Mouse (Mus musculus) neural tube, embryonic 11.5 days (tissue): Measurements from ENCODE around the gene Esyt1. TPM values are rescaled to one million over a fixed set of nuclear protein-coding genes. Genes with fewer than 3 reads are reported as not detected.
"Not testable (repeated sequence)": the region's sequence is repeated elsewhere in the genome, so short reads cannot be mapped to it uniquely, and the experiment has no call there.

Experiments
- ATAC-seq: fragments of 200-750 bp; cut with Nextera tagmentation; 2 replicates; pipeline ENCODE4 v1.8.0; 2017; ENCODE audit warnings: moderate number of reproducible peaks, mild to moderate bottlenecking, moderate TSS enrichment, moderate library complexity; ENCODE audit not compliant: insufficient read depth, low FRiP score, low TSS enrichment
- DNase-seq: peaks from one replicate; pipeline ENCODE4 v3.0.0-alpha.2; 2015; ENCODE audit warnings: low spot score
- H3K27ac ChIP-seq: fragments of 300-500 bp; sonication (generic); 2 replicates; pipeline ENCODE4 v1.5.1; 2014; ENCODE audit warnings: low read depth, mild to moderate bottlenecking, low read length
- H3K27me3 ChIP-seq: fragments of 300-500 bp; sonication (generic); 2 replicates; pipeline ENCODE4 v1.6.1; 2014; ENCODE audit warnings: mild to moderate bottlenecking, low read length, mixed read lengths; ENCODE audit not compliant: control insufficient read depth, insufficient read depth
- H3K36me3 ChIP-seq: fragments of 300-500 bp; sonication (generic); 2 replicates; pipeline ENCODE4 v1.6.1; 2014; ENCODE audit warnings: mild to moderate bottlenecking, low read length, moderate library complexity, mixed read lengths; ENCODE audit not compliant: control insufficient read depth, insufficient read depth
- H3K4me1 ChIP-seq: fragments of 300-500 bp; sonication (generic); 2 replicates; pipeline ENCODE4 v1.6.1; 2014; ENCODE audit warnings: low read length, mixed read lengths; ENCODE audit not compliant: control insufficient read depth, insufficient read depth
- H3K4me2 ChIP-seq: fragments of 300-500 bp; sonication (generic); 2 replicates; pipeline ENCODE4 v1.6.1; 2014; ENCODE audit warnings: low read depth, mild to moderate bottlenecking, moderate library complexity
- H3K4me3 ChIP-seq: fragments of 300-500 bp; sonication (generic); 2 replicates; pipeline ENCODE4 v1.5.1; 2014; ENCODE audit warnings: low read depth, low read length
- H3K9ac ChIP-seq: fragments of 300-500 bp; sonication (generic); 2 replicates; pipeline ENCODE4 v1.6.1; 2014; ENCODE audit warnings: mild to moderate bottlenecking, low read length
- H3K9me3 ChIP-seq: fragments of 300-500 bp; sonication (generic); 2 replicates; pipeline ENCODE4 v1.6.1; 2016; ENCODE audit warnings: low read length; ENCODE audit not compliant: control insufficient read depth
- WGBS: fragments of 180-500 bp; shearing (Covaris S2); extraction: QIAGEN DNeasy Blood & Tissue Kit; methylation state at CpG from one replicate; pipeline ENCODE4 v1.1.7; 2014; 5-methylcytosine and 5-hydroxymethylcytosine counted together
- polyA plus RNA-seq: library from polyadenylated mRNA; unstranded; fragments of >200 nt; fragmentation: Nextera tagmentation; extraction: Ambion mirVana; gene quantifications from 2 replicates; pipeline ENCODE4 v1.2.1, GENCODE M21; 2014

Esyt1 gene
- polyA plus RNA-seq, 1 experiment from 2014 or later = 34.1 TPM

- DNase-seq (no peak), ATAC-seq (no peak)
- WGBS = 40% methylated on average over 6 of the region's 6 CpGs
- Histone ChIP-seq H3K27ac (no peak overlapping the region), H3K36me3 (no peaks in the 10 kb centered on the region; the same call in 1 of the 2 replicates), H3K4me1 (peaks cover 18% of the 10 kb centered on the region; the same call in 1 of the 2 replicates), H3K9me3 (no peaks in the 10 kb centered on the region), H3K9ac (no peak overlapping the region), H3K4me3 (no peak overlapping the region), H3K4me2 (peak overlapping the region; percentile 6; the same call in 1 of the 2 replicates), H3K27me3 (no peaks in the 10 kb centered on the region)
These were observed 29.1 kb downstream of the Esyt1 start for GRCm38 (mm10) chr10:128496509-128497077.

GRCm38 (mm10) chr10:128495903-128496302 is 29.8 kb downstream of the Esyt1 start:
- peaks cover 4% of the 10 kb centered on the region for H3K36me3 ChIP-seq
- peaks cover 20% of the 10 kb centered on the region; the same call in 1 of the 2 replicates for H3K4me1 ChIP-seq
- no peaks in the 10 kb centered on the region for H3K27me3 ChIP-seq
- ATAC-seq (no peak), DNase-seq (no peak)
- H3K27ac ChIP-seq = no peak overlapping the region
- no peak overlapping the region for H3K9ac ChIP-seq
- no peaks in the 10 kb centered on the region for H3K9me3 ChIP-seq
- no peak overlapping the region for H3K4me3 ChIP-seq
- no peak overlapping the region for H3K4me2 ChIP-seq
- 76% methylated on average over 4 of the region's 4 CpGs for WGBS

GRCm38 (mm10) chr10:128495270-128495669 is 30.4 kb downstream of the Esyt1 start:
- Histone ChIP-seq H3K4me3 (peak overlapping the region; percentile 88; the same call in 1 of the 2 replicates), H3K27me3 (no peaks in the 10 kb centered on the region), H3K4me1 (peaks cover 20% of the 10 kb centered on the region; the same call in 1 of the 2 replicates), H3K27ac (no peak overlapping the region), H3K9me3 (no peaks in the 10 kb centered on the region), H3K4me2 (peak overlapping the region; percentile 83; the same call in 1 of the 2 replicates), H3K9ac (no peak overlapping the region), H3K36me3 (peaks cover 6% of the 10 kb centered on the region)
- WGBS = 87% methylated on average over 2 of the region's 2 CpGs
- no peak for ATAC-seq
- no peak for DNase-seq

GRCm38 (mm10) chr10:128494667-128495245 is 30.9 kb downstream of the Esyt1 start:
- Histone ChIP-seq H3K9me3 (no peaks in the 10 kb centered on the region), H3K27me3 (no peaks in the 10 kb centered on the region), H3K4me1 (peaks cover 20% of the 10 kb centered on the region; the same call in 1 of the 2 replicates), H3K36me3 (peaks cover 8% of the 10 kb centered on the region), H3K4me3 (peak overlapping the region; percentile 88), H3K27ac (peak overlapping the region; percentile 9; the same call in 1 of the 2 replicates), H3K4me2 (peak overlapping the region; percentile 83), H3K9ac (peak overlapping the region; percentile 71)
- ATAC-seq (no peak), DNase-seq (no peak)
- 59% methylated on average over 11 of the region's 11 CpGs for WGBS

- Histone ChIP-seq H3K9ac (peak within 1 kb of the TSS; percentile 71), H3K27me3 (no peaks in the 10 kb centered on the region), H3K4me3 (peak within 1 kb of the TSS; percentile 88), H3K9me3 (no peaks in the 10 kb centered on the region), H3K4me2 (peak within 1 kb of the TSS; percentile 83), H3K4me1 (peaks cover 17% of the 10 kb centered on the region; the same call in 1 of the 2 replicates), H3K36me3 (peaks cover 12% of the 10 kb centered on the region), H3K27ac (peak within 1 kb of the TSS; percentile 82)
- under 1% methylated on average over 39 of the region's 45 CpGs for WGBS
- peak; percentile 94 for ATAC-seq
- DNase-seq = peak; percentile 98
These were observed 31.7 kb downstream of the Esyt1 start, which contains the start of gene Myl6 for GRCm38 (mm10) chr10:128493695-128494666. TSS of gene Myl6 (minus strand) at chr10:128494145.

- Histone ChIP-seq H3K4me1 (peaks cover 17% of the 10 kb centered on the region; the same call in 1 of the 2 replicates), H3K4me2 (peak overlapping the region; percentile 83), H3K9me3 (no peaks in the 10 kb centered on the region), H3K4me3 (peak overlapping the region; percentile 88), H3K27ac (peak overlapping the region; percentile 82), H3K36me3 (peaks cover 12% of the 10 kb centered on the region), H3K27me3 (no peaks in the 10 kb centered on the region), H3K9ac (peak overlapping the region; percentile 71)
- under 1% methylated on average over 12 of the region's 12 CpGs for WGBS
- no peak for DNase-seq
- ATAC-seq = peak; percentile 25
These were observed 32.4 kb downstream of the Esyt1 start for GRCm38 (mm10) chr10:128493319-128493694.

GRCm38 (mm10) chr10:128492633-128493311 is 32.9 kb downstream of the Esyt1 start:
- Histone ChIP-seq H3K36me3 (peaks cover 16% of the 10 kb centered on the region), H3K27me3 (no peaks in the 10 kb centered on the region), H3K4me3 (peak overlapping the region; percentile 88), H3K4me2 (peak overlapping the region; percentile 83), H3K4me1 (peaks cover 14% of the 10 kb centered on the region; the same call in 1 of the 2 replicates), H3K9ac (peak overlapping the region; percentile 71), H3K27ac (peak overlapping the region; percentile 82), H3K9me3 (no peaks in the 10 kb centered on the region)
- ATAC-seq (peak; percentile 32; the same call in 1 of the 2 replicates), DNase-seq (peak; percentile 59)
- 36% methylated on average over 12 of the region's 12 CpGs for WGBS

- Histone ChIP-seq H3K36me3 (peaks cover 22% of the 10 kb centered on the region), H3K4me2 (peak overlapping the region; percentile 83), H3K4me3 (peak overlapping the region; percentile 88), H3K4me1 (peaks cover 14% of the 10 kb centered on the region; the same call in 1 of the 2 replicates)
- ATAC-seq, H3K9ac ChIP-seq, DNase-seq, H3K27ac ChIP-seq, H3K27me3 ChIP-seq, H3K9me3 ChIP-seq: not testable (repeated sequence)
- WGBS = 72% methylated on average over 6 of the region's 8 CpGs
These were observed 33.6 kb downstream of the Esyt1 start for GRCm38 (mm10) chr10:128492051-128492450.
